Mouse (Mus musculus) lung, adult 2 months (tissue): ENCODE measurements at regions not wholly inside any gene's neighbourhood (a gene's known extent, or its start where the extent isn't known, plus 50 kb on each side); places are given as distances from the start of the nearest gene placed in this dataset.

ENCODE experiments used
- DNase-seq: peaks from one replicate; pipeline ENCODE4 v3.0.0; 2022
- H3K4me1 ChIP-seq: fragments of 200-500 bp; 2 replicates; pipeline ENCODE4 v1.6.1; 2011; ENCODE audit warnings: low read length; ENCODE audit not compliant: control insufficient read depth, insufficient read depth
- H3K4me3 ChIP-seq: fragments of 200-500 bp; replicated peaks from 2 replicates; pipeline ENCODE3; 2011; ENCODE audit warnings: low read depth, mild to moderate bottlenecking, control low read depth, low read length; ENCODE audit errors: extremely low read depth
- CTCF ChIP-seq: fragments of 200-500 bp; IDR thresholded peaks from 2 replicates; pipeline ENCODE4 v1.5.1; 2011; ENCODE audit warnings: mild to moderate bottlenecking, low read length, control low read depth; ENCODE audit not compliant: insufficient read depth
- POLR2A ChIP-seq: fragments of 200-500 bp; IDR thresholded peaks from 2 replicates; pipeline ENCODE4 v1.6.1; 2011; ENCODE audit warnings: low read depth, mild to moderate bottlenecking, control low read depth, low read length, borderline replicate concordance; ENCODE audit errors: extremely low read depth
- WGBS: fragments of 180-500 bp; shearing (Covaris S2); methylation state at CpG from one replicate; pipeline ENCODE4 v1.1.7; 2018; 5-methylcytosine and 5-hydroxymethylcytosine counted together

- WGBS, result 56% methylated on average over 6 of the region's 6 CpGs
- Histone ChIP-seq H3K4me1 (no peaks in the 10 kb centered on the region), H3K4me3 (no peak overlapping the region)
- TF ChIP-seq CTCF, result no peak
- TF ChIP-seq POLR2A, result no peak
- no peak for DNase-seq
Measured at GRCm38 (mm10) chr14:45056291-45056690, 68.3 kb downstream of the Ptger2 start.

GRCm38 (mm10) chr14:45061681-45062080 lies 73.7 kb downstream of the Ptger2 start:
- Histone ChIP-seq H3K4me1 (no peaks in the 10 kb centered on the region), H3K4me3 (no peak overlapping the region)
- DNase-seq, result no peak
- TF ChIP-seq CTCF (no peak), POLR2A (no peak)
- WGBS, result 77% methylated on average over 3 of the region's 3 CpGs

GRCm38 (mm10) chr14:45064498-45064897 lies 76.5 kb downstream of the Ptger2 start:
- 68% methylated on average over 1 of the region's 1 CpGs for WGBS
- H3K4me1 ChIP-seq, result no peaks in the 10 kb centered on the region
- no peak for DNase-seq
- H3K4me3 ChIP-seq, result no peak overlapping the region
- TF ChIP-seq CTCF (no peak), POLR2A (no peak)

GRCm38 (mm10) chr14:45069598-45070212 lies 81.7 kb downstream of the Ptger2 start:
- no peak for DNase-seq
- no peak overlapping the region for H3K4me3 ChIP-seq
- WGBS, result 48% methylated on average over 6 of the region's 6 CpGs
- H3K4me1 ChIP-seq, result peaks cover 2% of the 10 kb centered on the region
- no peak for TF ChIP-seq CTCF
- no peak for TF ChIP-seq POLR2A

- TF ChIP-seq CTCF (no peak), POLR2A (no peak)
Measured at GRCm38 (mm10) chr14:45074902-45075488, 87.0 kb downstream of the Ptger2 start.

GRCm38 (mm10) chr14:45077216-45077615 lies 89.2 kb downstream of the Ptger2 start:
- Histone ChIP-seq H3K4me3 (no peak overlapping the region), H3K4me1 (peaks cover 8% of the 10 kb centered on the region)
- no peak for TF ChIP-seq POLR2A
- no peak for TF ChIP-seq CTCF
- no peak for DNase-seq
- 76% methylated on average over 1 of the region's 1 CpGs for WGBS

More at GRCm38 (mm10) chr14:45074902-45075488, 87.0 kb downstream of the Ptger2 start:
- no peak overlapping the region for H3K4me3 ChIP-seq
- 22% methylated on average over 4 of the region's 4 CpGs for WGBS
- H3K4me1 ChIP-seq, result peaks cover 8% of the 10 kb centered on the region
- DNase-seq, result peak; percentile 33

- DNase-seq, result no peak
- 60% methylated on average over 1 of the region's 1 CpGs for WGBS
- H3K4me3 ChIP-seq, result no peak overlapping the region
- no peak for TF ChIP-seq POLR2A
- no peak for TF ChIP-seq CTCF
- H3K4me1 ChIP-seq, result peaks cover 5% of the 10 kb centered on the region
Measured at GRCm38 (mm10) chr14:45079793-45080192, 91.8 kb downstream of the Ptger2 start.

GRCm38 (mm10) chr14:45080231-45080630 lies 92.2 kb downstream of the Ptger2 start:
- TF ChIP-seq POLR2A (no peak), CTCF (no peak)
- no peak overlapping the region for H3K4me3 ChIP-seq
- H3K4me1 ChIP-seq, result peaks cover under 1% of the 10 kb centered on the region
- no peak for DNase-seq

GRCm38 (mm10) chr14:45083058-45083457 lies 95.1 kb downstream of the Ptger2 start:
- WGBS, result 92% methylated on average over 1 of the region's 1 CpGs
- no peak overlapping the region for H3K4me3 ChIP-seq
- TF ChIP-seq CTCF, result no peak
- no peak for TF ChIP-seq POLR2A

More at GRCm38 (mm10) chr14:45083058-45083457, 95.1 kb downstream of the Ptger2 start:
- H3K4me1 ChIP-seq, result no peaks in the 10 kb centered on the region; the same call in 1 of the 2 replicates
- DNase-seq, result no peak
